Mouse (Mus musculus) right cerebral cortex, postnatal 4 days (tissue): ENCODE measurements around the gene Nkx6-1.

Source experiments
- DNase-seq: peaks from one replicate; pipeline ENCODE4 v3.0.0-alpha.2; 2022

The Nkx6-1 gene

GRCm38 (mm10) chr5:101664945-101665615 is at the start of gene Nkx6-1:
TSS of gene Nkx6-1 (minus strand) at chr5:101664996.
- DNase-seq, result peak; percentile 18

DNA sequence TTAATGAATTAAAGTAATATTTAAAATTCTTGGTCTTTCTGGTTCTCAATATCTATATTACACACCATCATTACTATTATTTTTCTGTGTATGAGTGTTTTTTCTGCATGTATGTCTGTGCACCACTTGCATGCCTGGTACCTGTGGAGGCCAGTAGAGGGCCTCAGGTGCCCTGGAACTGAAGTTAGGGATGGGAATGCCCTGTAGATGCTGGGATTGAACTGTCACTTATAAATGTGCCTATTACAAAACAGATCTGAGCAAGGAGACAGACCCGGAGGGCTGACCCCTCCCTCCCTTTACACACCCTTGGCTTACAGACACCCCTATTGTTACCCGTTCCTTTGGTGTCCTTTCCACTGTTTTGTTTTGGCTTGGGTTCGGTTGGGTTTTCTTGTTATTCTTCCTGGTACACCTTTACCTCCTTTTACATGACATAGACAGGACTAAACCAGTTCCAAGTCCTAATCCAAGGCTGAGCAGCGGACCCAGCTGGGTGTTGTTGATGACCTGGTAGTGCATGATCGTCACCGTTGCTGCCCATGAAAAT is 48.3 kb upstream of the Nkx6-1 start:
- DNase-seq, result no peak

DNA sequence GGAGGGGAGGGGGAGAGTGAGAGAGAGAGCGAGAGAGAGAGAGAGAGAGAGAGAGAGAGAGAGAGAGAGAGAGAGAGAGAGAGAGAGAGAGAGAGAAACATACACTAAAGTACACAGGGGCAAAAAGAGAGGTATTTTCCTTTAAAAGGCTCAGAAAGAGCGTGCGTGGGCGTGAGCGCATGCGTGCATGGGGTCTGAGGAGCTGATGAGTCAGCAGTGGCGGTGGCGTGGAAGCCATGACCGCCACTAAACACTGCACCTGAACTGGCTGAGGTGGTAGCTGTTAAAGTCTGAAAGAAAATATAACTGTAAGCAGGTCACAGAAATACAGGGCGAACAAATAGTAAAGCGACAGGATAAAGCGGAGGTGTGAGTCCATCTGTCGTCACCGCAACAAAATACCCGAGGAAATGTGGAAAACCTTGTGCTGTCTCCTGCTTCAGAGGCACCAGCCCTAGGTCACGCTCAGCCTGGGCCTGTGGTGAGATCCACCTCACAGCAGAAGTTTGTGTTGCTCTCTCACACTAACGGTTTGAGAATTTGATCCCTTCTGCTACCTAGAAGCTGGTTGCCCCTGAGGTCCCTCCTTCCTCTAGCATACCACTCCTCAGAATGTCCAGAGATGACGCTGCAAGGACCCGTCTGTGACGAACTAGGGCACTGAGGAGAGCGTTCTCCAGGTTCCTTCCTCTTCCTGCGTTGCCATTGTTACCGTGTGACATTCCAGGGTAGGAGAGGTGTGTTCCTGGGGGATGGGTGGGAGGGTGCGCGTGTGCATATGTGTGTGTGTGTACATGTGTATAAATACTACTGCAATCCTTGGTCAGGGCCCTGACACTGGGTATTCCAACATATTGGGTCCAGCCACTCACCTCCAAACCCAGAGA is 38.8 kb upstream of the Nkx6-1 start:
- DNase-seq, result no peak

DNA sequence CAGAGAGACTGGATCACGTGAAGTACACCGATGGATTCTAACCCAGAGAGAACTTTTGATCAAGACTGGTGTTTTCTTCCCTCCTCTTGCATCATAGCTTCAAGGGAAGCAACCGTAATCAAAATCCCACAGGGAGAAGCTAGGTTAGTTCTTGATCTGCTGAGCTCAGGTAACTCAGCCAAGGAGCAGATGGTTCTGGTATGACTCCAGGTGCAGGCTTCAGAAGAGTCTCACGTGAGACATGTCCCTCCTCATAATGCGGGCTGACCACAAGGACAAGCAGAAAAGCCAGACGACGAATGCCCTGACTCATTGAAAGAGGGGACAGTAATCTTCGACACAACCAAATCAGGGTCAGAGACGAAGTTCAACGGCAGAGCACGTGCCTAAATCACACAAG is 37.8 kb upstream of the Nkx6-1 start:
- no peak for DNase-seq

DNA sequence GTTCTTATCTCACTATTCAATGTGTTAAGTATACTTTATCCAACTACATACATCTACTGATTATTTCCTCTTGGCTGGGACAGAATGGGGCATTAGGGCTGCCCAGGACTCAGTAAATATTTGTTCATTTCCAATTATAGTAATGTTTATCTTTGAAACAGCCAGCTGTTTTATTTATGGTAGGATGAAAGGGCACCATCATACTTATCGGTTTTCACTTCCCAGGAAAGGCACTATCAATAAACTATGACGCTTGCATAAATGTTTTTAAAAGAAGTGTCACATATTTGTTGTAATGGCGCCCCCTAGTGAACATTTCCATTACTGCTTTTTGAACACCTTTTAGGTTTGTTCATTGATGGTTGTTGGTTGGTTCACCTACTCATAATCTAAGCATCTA is 35.8 kb upstream of the Nkx6-1 start:
- peak; percentile 7 for DNase-seq

DNA sequence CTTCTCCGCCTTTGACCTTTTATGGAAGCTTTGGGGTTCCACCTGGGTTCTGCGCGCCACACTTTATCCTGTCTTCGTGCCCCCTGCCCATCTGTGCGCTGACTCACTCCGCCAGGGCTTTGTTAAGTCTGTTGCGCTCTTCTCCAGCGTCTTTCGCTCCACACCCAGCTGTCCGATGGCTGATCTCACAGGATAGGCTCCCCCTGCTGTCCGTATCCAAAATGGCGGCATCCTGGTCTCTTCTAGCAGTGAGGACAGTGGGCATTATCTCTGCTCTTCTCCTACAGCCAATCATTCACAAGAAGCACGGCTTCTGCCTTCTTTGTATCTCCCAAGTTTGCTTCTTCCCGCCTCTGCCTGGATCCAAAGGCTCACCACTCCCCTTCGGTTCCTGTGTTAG is 23.8 kb upstream of the Nkx6-1 start:
- DNase-seq, result peak; percentile 42

GRCm38 (mm10) chr5:101683340-101683739 is 18.5 kb upstream of the Nkx6-1 start:
- no peak for DNase-seq

GRCm38 (mm10) chr5:101680338-101680737 is 15.5 kb upstream of the Nkx6-1 start:
- DNase-seq, result no peak

- peak; percentile 17 for DNase-seq
Observed at GRCm38 (mm10) chr5:101669381-101669780, 4.6 kb upstream of the Nkx6-1 start.

GRCm38 (mm10) chr5:101668475-101668874 is 3.7 kb upstream of the Nkx6-1 start:
- DNase-seq, result no peak

DNA sequence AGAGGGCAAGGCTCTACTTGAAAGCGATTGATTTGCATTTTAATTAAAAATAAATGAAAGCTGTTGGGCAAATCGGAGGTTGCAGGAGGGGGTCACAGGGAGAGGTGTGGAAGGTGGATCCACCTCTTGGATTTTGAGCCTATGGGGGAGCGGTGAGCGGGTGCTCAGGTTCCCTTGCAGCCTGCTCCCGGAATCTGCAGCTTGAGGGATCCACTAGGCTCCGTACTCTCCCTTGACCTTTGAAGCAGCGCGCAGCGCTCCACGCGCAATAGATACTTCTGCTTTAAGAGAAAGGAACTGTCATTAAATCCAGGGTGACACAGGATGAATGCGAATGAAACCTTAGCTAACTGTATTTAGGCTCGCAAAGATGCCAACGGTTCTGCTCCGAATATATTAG is 3.2 kb upstream of the Nkx6-1 start:
- DNase-seq, result no peak

DNA sequence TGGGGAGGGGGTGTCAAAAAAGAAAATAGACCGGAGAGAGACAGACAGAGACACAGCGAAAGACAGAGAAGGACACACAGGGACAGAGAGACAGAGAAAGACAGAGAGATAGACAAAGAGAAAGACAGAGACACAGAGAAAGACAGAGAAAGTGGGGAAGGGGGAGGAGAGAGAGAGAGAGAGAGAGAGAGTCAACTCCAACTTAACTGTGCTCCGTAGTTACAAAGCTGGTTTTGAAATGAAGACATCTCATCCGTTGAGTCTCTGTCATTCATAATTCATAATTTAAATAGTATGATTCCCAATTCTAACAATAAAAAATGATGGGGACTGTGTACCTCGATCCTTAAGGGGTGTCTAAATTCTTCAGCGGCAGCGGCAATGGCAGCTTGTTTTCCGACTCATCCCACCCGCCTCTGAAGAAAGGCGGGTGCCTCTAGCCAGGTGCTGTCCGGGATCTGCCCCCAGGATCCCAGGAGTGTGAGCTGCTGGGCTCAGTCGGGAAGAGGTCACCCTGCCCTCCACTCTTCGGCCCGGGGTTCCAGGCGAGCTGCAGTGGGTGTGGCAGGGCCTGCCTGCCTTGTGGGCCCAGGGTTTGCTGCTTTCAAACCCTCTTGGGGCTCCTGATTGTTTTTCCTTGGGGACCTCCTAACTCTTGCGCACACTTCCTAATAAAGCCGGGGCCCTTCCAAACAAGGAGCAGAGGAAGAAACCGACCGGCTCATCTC is 2.6 kb upstream of the Nkx6-1 start:
- no peak for DNase-seq

DNA sequence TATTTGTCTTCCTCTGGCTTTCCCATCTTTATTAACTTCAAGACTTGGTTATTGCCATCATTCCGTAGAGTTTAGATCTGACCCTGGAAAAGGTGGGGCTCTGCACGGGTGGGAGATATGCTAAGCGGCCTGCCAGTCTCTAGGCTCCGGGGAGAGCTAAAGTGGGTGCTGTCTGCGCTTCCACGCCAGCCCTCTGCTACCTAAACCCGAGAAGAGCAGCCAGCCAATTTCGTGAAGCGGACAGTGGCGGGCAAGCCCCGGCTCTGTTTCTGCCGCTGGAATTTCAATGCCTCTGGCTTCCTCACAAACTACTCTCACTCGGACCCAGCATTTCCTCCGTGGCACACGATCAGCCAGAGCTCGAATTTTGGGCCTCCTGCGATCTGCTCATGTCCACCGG is 1.9 kb upstream of the Nkx6-1 start:
- DNase-seq, result no peak

GRCm38 (mm10) chr5:101666091-101666490 is 1.3 kb upstream of the Nkx6-1 start:
- no peak for DNase-seq

DNA sequence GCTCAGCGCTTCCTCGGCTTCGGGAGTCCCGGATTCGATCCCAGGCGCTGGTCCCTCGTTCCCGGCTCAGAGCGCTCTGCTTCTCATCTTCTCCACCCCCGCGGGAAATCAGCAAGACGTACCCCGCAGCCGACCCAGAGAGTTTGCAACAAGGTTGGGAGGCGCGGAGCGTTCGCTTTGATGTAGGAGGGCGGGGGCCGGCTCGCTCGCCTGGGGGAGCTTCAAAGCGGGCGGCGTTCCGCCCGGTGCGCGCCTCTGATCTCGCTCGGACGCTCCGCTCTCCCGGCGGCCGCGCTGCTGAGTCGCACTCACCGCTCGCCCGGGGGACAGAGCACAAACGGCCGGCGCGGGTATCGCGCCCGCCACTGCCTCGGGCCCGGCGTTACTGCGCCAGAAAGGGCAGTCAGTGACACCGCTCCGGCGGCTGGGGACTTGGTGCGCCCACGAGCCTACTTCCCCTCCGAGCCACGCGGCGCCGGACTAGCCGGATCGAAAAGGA is 324 bp downstream of the Nkx6-1 start:
- peak; percentile 27 for DNase-seq

DNA sequence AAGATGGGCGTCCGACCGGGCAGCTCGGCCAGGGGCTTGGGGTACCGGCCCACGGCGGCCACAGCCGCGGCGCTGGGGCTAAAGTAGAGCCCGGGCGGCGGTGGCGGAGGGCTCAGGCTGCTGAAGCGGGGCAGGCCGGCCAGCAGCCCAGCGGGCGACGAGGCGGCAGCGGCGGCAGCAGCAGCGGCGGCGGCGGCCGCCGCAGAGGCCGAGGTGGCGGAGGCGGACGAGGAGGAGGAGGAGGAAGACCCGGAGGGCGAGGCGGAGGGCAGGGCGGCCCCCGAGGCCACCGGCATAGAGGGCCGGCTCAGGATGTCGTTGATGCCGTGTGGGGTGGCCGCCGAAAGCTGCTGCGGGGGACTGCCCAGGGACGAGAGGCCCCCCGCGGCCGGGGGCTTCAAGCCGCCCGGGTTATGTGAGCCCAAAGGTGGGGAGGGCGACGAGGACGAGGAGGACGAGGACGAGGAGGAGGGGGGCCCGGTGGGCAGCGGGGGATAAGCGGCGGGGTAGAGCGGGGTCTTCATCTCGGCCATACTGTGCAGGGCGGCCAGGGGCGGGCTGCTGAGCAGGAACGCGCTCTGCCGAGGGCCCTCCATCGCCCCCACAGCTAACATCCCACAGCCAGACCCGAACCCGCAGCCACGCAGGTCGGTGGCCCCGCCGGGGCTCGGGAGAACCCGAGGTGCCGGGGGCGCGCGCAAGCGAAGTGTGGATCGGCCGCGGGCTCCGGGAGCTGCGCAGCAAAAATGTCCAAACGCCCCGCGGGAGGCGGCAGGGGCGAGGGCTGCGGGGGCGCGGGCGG is 974 bp downstream of the Nkx6-1 start:
- no peak for DNase-seq

GRCm38 (mm10) chr5:101663176-101663575 is 1.6 kb downstream of the Nkx6-1 start:
- no peak for DNase-seq

DNA sequence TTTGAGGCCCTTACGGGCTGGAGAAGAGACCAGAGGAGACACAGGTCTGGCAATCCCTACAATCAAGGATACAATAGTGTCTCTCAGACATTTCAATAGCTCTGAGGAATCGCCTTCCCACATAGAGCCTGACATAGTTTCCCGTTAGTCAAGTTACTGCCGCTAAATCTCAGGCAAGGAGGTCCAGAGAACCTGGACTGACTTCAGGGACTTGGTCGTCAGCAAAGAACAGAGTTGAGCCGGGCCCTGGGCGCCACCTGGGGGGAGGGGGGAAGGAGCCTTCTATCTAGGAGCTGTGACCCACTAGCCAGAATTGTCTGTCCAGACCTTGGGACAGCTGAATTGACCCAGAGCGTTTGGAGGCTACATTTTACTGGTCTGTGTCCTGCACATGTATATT is 2.3 kb downstream of the Nkx6-1 start:
- no peak for DNase-seq

DNA sequence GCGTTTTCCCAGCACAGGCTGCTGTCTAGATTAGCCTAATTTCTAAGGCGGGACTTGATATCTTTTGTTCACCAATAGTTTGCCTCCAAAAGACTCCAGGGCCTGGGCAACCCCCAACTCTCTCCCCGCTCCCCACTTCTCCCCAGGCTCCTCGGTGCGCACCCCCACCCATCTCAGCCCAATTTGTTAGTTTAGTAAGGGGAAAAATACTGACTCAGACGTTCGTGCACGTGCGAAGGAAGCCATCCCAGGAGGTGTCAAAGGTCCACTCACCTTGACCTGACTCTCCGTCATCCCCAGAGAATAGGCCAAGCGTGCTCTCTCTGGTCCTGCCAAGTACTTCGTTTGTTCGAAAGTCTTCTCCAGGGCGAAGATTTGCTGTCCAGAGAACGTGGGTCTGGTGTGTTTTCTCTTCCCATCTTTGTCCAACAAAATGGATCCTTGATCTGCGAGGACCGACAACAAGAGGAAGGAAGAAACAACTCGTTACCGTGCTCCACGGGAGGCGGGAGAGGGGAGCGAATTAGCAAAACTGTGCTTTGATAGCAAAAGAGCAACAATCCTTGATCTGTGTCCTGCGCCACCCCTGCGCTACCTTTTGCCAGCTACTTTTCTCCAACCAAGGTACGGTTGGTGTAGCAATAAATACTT is 3.1 kb downstream of the Nkx6-1 start:
- DNase-seq, result no peak

DNA sequence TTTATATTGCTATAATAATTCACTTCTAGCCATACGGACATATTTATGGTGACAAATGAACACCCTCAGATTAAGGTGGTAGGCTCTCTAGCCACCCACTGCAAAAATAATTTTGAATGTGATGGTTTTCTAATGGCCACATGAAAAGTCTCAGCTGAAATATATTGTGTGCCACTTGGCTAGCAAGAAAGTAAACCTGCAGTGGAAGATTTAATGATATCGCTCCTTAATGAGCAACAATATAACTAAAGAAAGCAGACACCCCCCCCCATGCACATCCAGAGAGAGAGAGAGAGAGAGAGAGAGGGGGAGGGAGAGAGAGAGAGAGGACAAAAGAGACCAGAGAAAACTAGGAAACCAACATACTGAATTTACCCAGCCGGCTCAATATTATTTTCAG is 4.1 kb downstream of the Nkx6-1 start:
- DNase-seq, result no peak

DNA sequence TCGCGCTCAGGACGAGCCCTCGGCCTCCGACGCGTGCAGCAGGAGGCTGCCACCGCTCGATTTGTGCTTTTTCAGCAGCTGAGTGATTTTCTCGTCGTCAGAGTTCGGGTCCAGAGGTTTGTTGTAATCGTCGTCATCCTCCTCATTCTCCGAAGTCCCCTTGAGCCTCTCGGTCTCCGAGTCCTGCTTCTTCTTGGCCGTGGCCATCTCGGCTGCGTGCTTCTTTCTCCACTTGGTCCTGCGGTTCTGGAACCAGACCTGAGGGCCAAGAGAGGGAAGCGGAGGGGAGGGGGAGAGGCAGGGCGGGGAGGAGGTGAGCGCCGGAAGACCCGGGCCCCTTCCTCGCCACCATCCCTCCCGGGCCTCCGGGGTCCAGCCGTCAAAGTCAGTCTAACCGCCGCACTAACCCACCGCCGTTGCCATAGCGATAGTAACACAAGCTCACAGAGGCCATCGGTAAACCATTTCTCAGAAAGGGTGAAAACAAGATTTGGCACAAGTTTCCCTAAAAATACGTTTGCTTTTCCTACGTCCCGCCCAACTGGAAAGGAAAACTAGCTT is 5.3 kb downstream of the Nkx6-1 start:
- no peak for DNase-seq

- DNase-seq, result no peak
Observed at GRCm38 (mm10) chr5:101658984-101659290, 5.9 kb downstream of the Nkx6-1 start.
